In genomic region chr7:143123876-143124669, GRCm38 (mm10) we compare ENCODE assay signal across 9 mouse cellular contexts. TPM values are rescaled to one million over a fixed set of nuclear protein-coding genes. Genes with fewer than 3 reads are reported as not detected.
DNase-seq lines count a peak whose midpoint lies in the region; ATAC-seq and TF ChIP-seq lines count a peak whose summit lies in the region.
"Had no signal": no experiment of that assay in that cellular context is flagged by ENCODE, and none has a peak within 500 bp of the region (broad histone marks: within the 10 kb centered on the region; RNA-seq: fewer than 3 reads in every experiment).

No protein-coding gene starts in this region.

- 15% methylated on average over 6 of the region's 6 CpGs for WGBS in midbrain, postnatal 0 days

- H3K9ac ChIP-seq in midbrain, postnatal 0 days (replicated peaks; ENCODE audit: low read length, poor library complexity, severe bottlenecking), result no peak overlapping the region

- TF ChIP-seq CTCF in midbrain, postnatal 0 days (IDR thresholded peaks at IDR 0.05), result no peak

- no peak overlapping the region for H3K4me3 ChIP-seq in midbrain, postnatal 0 days (ENCODE audit: low read depth, low read length)

- H3K36me3 ChIP-seq in midbrain, postnatal 0 days (ENCODE audit: insufficient read depth, low read length), result no peaks in the 10 kb centered on the region

- ATAC-seq in midbrain, postnatal 0 days (ENCODE audit: low FRiP score), result no peak

- no peaks in the 10 kb centered on the region for H3K4me1 ChIP-seq in midbrain, postnatal 0 days (ENCODE audit: insufficient read depth, low read length)

- H3K27me3 ChIP-seq in midbrain, postnatal 0 days (ENCODE audit: insufficient read depth, low read length), result no peaks in the 10 kb centered on the region

- no peaks in the 10 kb centered on the region for H3K9me3 ChIP-seq in midbrain, postnatal 0 days (ENCODE audit: low read length)

- peak; percentile 97 for DNase-seq in R1 (ENCODE audit: low read depth, low spot score)
- peak; percentile 95 to 97 for DNase-seq in cerebellum, postnatal 10 days
- peak; percentile 71 for DNase-seq in heart, adult 8-10 months (ENCODE audit: low spot score)
- DNase-seq in kidney, adult 8-10 months, result peak; percentile 64 to 81
- DNase-seq in midbrain, postnatal 0 days (ENCODE audit: low spot score), result peak; percentile 67
- DNase-seq in frontal cortex, postnatal 36 days (ENCODE audit: low spot score in 2 of 2), result no peak
- no peak for DNase-seq in layer of hippocampus, adult 8-10 months (ENCODE audit: low spot score in 2 of 2)
- DNase-seq in c-Kit-positive CD71-positive TER-119-positive erythroid progenitor cells, embryonic 14.5 days (ENCODE audit: low spot score), result no peak

- no peak overlapping the region for H3K4me2 ChIP-seq in midbrain, postnatal 0 days (ENCODE audit: low read depth, low read length, poor library complexity, severe bottlenecking)

- H3K27ac ChIP-seq in midbrain, postnatal 0 days (ENCODE audit: low read depth, low read length), result no peak overlapping the region

RNA-seq across cellular contexts. Expression of gene Kcnq1, which starts 17.9 kb away (rescaled TPM):
- total RNA-seq in heart, adult 8-10 months (2022), result 10 to 100 TPM; 30.9 to 36.9 (median 32.8) TPM
- total RNA-seq in midbrain, postnatal 0 days (2014; rRNA removed), result 0.44 and 1.4 TPM in 2 replicates
- 0.87 and 1.2 TPM in 2 replicates for polyA plus RNA-seq in midbrain, postnatal 0 days (2015; fragmentation: Nextera tagmentation; extraction: Ambion mirVana)
- total RNA-seq in layer of hippocampus, adult 8-10 months (2022), result 1 to 10 TPM in 1 of 4 experiments, under 1 TPM in 3; 0.61 to 1.2 (median 0.83) TPM
- total RNA-seq: common myeloid progenitor, adult 5-6 weeks had no signal

RNA-seq across cellular contexts. Expression of gene Trpm5, which starts 29.6 kb away (rescaled TPM):
- total RNA-seq in heart, adult 8-10 months (2022), result under 1 TPM in 1 of 4 experiments, not detected in 3; 0.28 TPM
- total RNA-seq in midbrain, postnatal 0 days (2014; rRNA removed), result 1.3 and 1.7 TPM in 2 replicates
- polyA plus RNA-seq in midbrain, postnatal 0 days (2015; fragmentation: Nextera tagmentation; extraction: Ambion mirVana), result 0.94 and 1.6 TPM in 2 replicates
- under 1 TPM in 1 of 4 experiments, not detected in 3; 0.16 TPM for total RNA-seq in layer of hippocampus, adult 8-10 months (2022)
- total RNA-seq: common myeloid progenitor, adult 5-6 weeks had no signal

RNA-seq across cellular contexts. Expression of gene Tssc4, which starts 55.0 kb away (rescaled TPM):
- total RNA-seq in heart, adult 8-10 months (2022), result 10 to 100 TPM; 13.6 to 15.2 (median 14.3) TPM
- 71.3 and 92.4 TPM in 2 replicates for total RNA-seq in midbrain, postnatal 0 days (2014; rRNA removed)
- polyA plus RNA-seq in midbrain, postnatal 0 days (2015; fragmentation: Nextera tagmentation; extraction: Ambion mirVana), result 101 and 103 TPM in 2 replicates
- total RNA-seq in layer of hippocampus, adult 8-10 months (2022), result 10 to 100 TPM; 34.2 to 46.9 (median 38.5) TPM

Comparison
In these comparisons a context has a peak if more than half of its experiments do, and no peak if none do; other contexts are left out.
1. DNase-seq: peak in R1 (single experiment), cerebellum, postnatal 10 days (2 of 2), heart, adult 8-10 months (single experiment), kidney, adult 8-10 months (2 of 2) and midbrain, postnatal 0 days (single experiment); none in frontal cortex, postnatal 36 days (0 of 2), layer of hippocampus, adult 8-10 months (0 of 2) and c-Kit-positive CD71-positive TER-119-positive erythroid progenitor cells, embryonic 14.5 days (single experiment).
2. RNA of gene Kcnq1, which starts 17.9 kb away (total RNA-seq): 30.9 to 36.9 TPM in heart, adult 8-10 months; 0.61 to 1.2 TPM in layer of hippocampus, adult 8-10 months and 0.44 to 1.4 TPM in midbrain, postnatal 0 days; every median in the first group is over 10 times any median in the second.